Mouse (Mus musculus) MEL (cell line): ENCODE measurements around the gene Zfp609. TPM values are rescaled to one million over a fixed set of nuclear protein-coding genes. Genes with fewer than 3 reads are reported as not detected.
A peak's percentile ranks its signal among the peaks of the same experiment; 100 is the strongest.

Source experiments
- DNase-seq: peaks from one replicate; pipeline ENCODE4 v3.0.0; 2011; ENCODE audit warnings: low read depth, low spot score
- H3K27ac ChIP-seq: 2 replicates; pipeline ENCODE4 v1.5.1; 2012; ENCODE audit warnings: low read depth, mild to moderate bottlenecking, control low read depth, low read length, moderate library complexity; ENCODE audit not compliant: control insufficient read depth
- H3K27me3 ChIP-seq, 2 experiments: fragments of 150-350 bp in 1 of 2; sonication (generic) in 1 of 2; 2 replicates each; pipeline ENCODE4 v1.6.1; 2012; ENCODE audit warnings: low read length in 2 of 2, mild to moderate bottlenecking in 2 of 2, improper control_type of control experiment in 1 of 2, moderate library complexity in 1 of 2; ENCODE audit not compliant: insufficient read depth in 2 of 2, control insufficient read depth in 1 of 2
- H3K36me3 ChIP-seq, 2 experiments: 2 replicates each; pipeline ENCODE4 v1.6.1; 2012 to 2014; ENCODE audit warnings: low read length in 2 of 2, improper control_type of control experiment in 1 of 2, inconsistent platforms in 1 of 2, mild to moderate bottlenecking in 1 of 2; ENCODE audit not compliant: insufficient read depth in 2 of 2, control insufficient read depth in 1 of 2
- H3K4me1 ChIP-seq, 2 experiments: fragments of 150-350 bp in 1 of 2; sonication (generic) in 1 of 2; 2 replicates each; pipeline ENCODE4 v1.6.1; 2012; ENCODE audit warnings: low read length in 2 of 2, improper control_type of control experiment in 1 of 2, mild to moderate bottlenecking in 1 of 2; ENCODE audit not compliant: insufficient read depth in 2 of 2, control insufficient read depth in 1 of 2
- H3K4me3 ChIP-seq, 2 experiments: fragments of 150-350 bp in 1 of 2; sonication (generic) in 1 of 2; 2 replicates each; pipeline ENCODE4 v1.5.1; 2012; ENCODE audit warnings: low read depth in 2 of 2, low read length in 2 of 2, mild to moderate bottlenecking in 2 of 2, moderate library complexity in 2 of 2, control low read depth in 1 of 2, improper control_type of control experiment in 1 of 2; ENCODE audit not compliant: control insufficient read depth in 1 of 2, insufficient read depth in 1 of 2
- H3K79me2 ChIP-seq: 2 replicates; pipeline ENCODE4 v1.6.1; 2012; ENCODE audit warnings: mild to moderate bottlenecking, low read length, moderate library complexity; ENCODE audit not compliant: control insufficient read depth, poor library complexity, insufficient read depth
- H3K9ac ChIP-seq: 2 replicates; pipeline ENCODE4 v1.6.1; 2012; ENCODE audit warnings: low read depth, mild to moderate bottlenecking, control low read depth, low read length, moderate library complexity; ENCODE audit not compliant: control insufficient read depth, poor library complexity, severe bottlenecking
- H3K9me3 ChIP-seq: fragments of 150-350 bp; sonication (generic); replicated peaks from 2 replicates; pipeline ENCODE4 v1.6.1; 2012; ENCODE audit warnings: mild to moderate bottlenecking, low read length, improper control_type of control experiment, moderate library complexity; ENCODE audit not compliant: insufficient read depth
- BHLHE40 ChIP-seq: IDR thresholded peaks from 2 replicates; pipeline ENCODE4 v1.6.1; 2012; ENCODE audit warnings: low read depth, mild to moderate bottlenecking, inconsistent platforms, low read length, improper control_type of control experiment, borderline replicate concordance
- EP300 ChIP-seq, 2 experiments: IDR thresholded peaks; 2 replicates each; pipeline ENCODE4 v1.6.1; 2011; ENCODE audit warnings: improper control_type of control experiment in 2 of 2, low read length in 2 of 2, low read depth in 1 of 2, mild to moderate bottlenecking in 1 of 2
- ETS1 ChIP-seq: IDR thresholded peaks from 2 replicates; pipeline ENCODE4 v1.6.1; 2012; ENCODE audit warnings: low read depth, mild to moderate bottlenecking, inconsistent platforms, low read length, improper control_type of control experiment, moderate library complexity
- GATA1 ChIP-seq: IDR thresholded peaks from 2 replicates; pipeline ENCODE4 v1.6.1; 2011; ENCODE audit warnings: low read depth, low read length, improper control_type of control experiment
- JUND ChIP-seq: IDR thresholded peaks from 2 replicates; pipeline ENCODE4 v1.6.1; 2011; ENCODE audit warnings: low read depth, mild to moderate bottlenecking, improper control_type of control experiment, low read length
- MAFK ChIP-seq: IDR thresholded peaks from 2 replicates; pipeline ENCODE4 v1.6.1; 2011; ENCODE audit warnings: low read depth, mild to moderate bottlenecking, low read length, improper control_type of control experiment, borderline replicate concordance
- MAX ChIP-seq: IDR thresholded peaks from 2 replicates; pipeline ENCODE4 v1.6.1; 2011; ENCODE audit warnings: low read length, improper control_type of control experiment
- MXI1 ChIP-seq: IDR thresholded peaks from 2 replicates; pipeline ENCODE4 v1.6.1; 2011; ENCODE audit warnings: mild to moderate bottlenecking, low read depth, low read length, improper control_type of control experiment
- MYB ChIP-seq: IDR thresholded peaks from 2 replicates; pipeline ENCODE4 v1.6.1; 2011; ENCODE audit warnings: mild to moderate bottlenecking, low read depth, low read length, improper control_type of control experiment
- POLR2A ChIP-seq, 2 experiments: IDR thresholded peaks; 2 replicates each; pipeline ENCODE4 v1.6.1; 2011 to 2012; ENCODE audit warnings: low read length in 2 of 2, mild to moderate bottlenecking in 2 of 2, control low read depth in 1 of 2, improper control_type of control experiment in 1 of 2, low read depth in 1 of 2, moderate library complexity in 1 of 2; ENCODE audit not compliant: control insufficient read depth in 1 of 2, insufficient read depth in 1 of 2, poor library complexity in 1 of 2
- POLR2AphosphoS2 ChIP-seq: IDR thresholded peaks from 2 replicates; pipeline ENCODE4 v1.6.1; 2011; ENCODE audit warnings: low read length, improper control_type of control experiment
- RAD21 ChIP-seq: IDR thresholded peaks from 2 replicates; pipeline ENCODE4 v1.6.1; 2011; ENCODE audit warnings: mild to moderate bottlenecking, low read depth, low read length, improper control_type of control experiment
- SIN3A ChIP-seq: IDR thresholded peaks from 2 replicates; pipeline ENCODE4 v1.6.1; 2012; ENCODE audit warnings: low read length, improper control_type of control experiment, inconsistent platforms
- UBTF ChIP-seq: IDR thresholded peaks from 2 replicates; pipeline ENCODE4 v1.6.1; 2012; ENCODE audit warnings: low read depth, mild to moderate bottlenecking, inconsistent platforms, low read length, improper control_type of control experiment, moderate library complexity, borderline replicate concordance; ENCODE audit not compliant: insufficient read depth
- USF1 ChIP-seq: IDR thresholded peaks from 2 replicates; pipeline ENCODE4 v1.6.1; 2014; ENCODE audit warnings: low read depth, mild to moderate bottlenecking, inconsistent platforms, low read length, improper control_type of control experiment, moderate library complexity
- USF2 ChIP-seq, 2 experiments: IDR thresholded peaks; 2 replicates each; pipeline ENCODE4 v1.6.1; 2011 to 2012; ENCODE audit warnings: improper control_type of control experiment in 2 of 2, low read length in 2 of 2, borderline replicate concordance in 1 of 2, inconsistent platforms in 1 of 2, low read depth in 1 of 2, mild to moderate bottlenecking in 1 of 2; ENCODE audit not compliant: insufficient read depth in 1 of 2
- ZC3H11A ChIP-seq: IDR thresholded peaks from 2 replicates; pipeline ENCODE4 v1.6.1; 2012; ENCODE audit warnings: low read depth, mild to moderate bottlenecking, inconsistent platforms, low read length, improper control_type of control experiment
- ZNF384 ChIP-seq: IDR thresholded peaks from 2 replicates; pipeline ENCODE4 v1.6.1; 2012; ENCODE audit warnings: low read depth, mild to moderate bottlenecking, inconsistent platforms, low read length, improper control_type of control experiment
- polyA plus RNA-seq, 2 experiments: library from polyadenylated mRNA; stranded (reverse) in 1 of 2; unstranded in 1 of 2; fragments of >175 nt in 1 of 2; fragments of >200 nt in 1 of 2; gene quantifications; 2 replicates each; pipeline versions ENCODE4 v1.2.1 to v1.2.4; 2012; ENCODE audit warnings: low replicate concordance in 2 of 2, low read depth in 1 of 2; ENCODE audit not compliant: insufficient read length in 2 of 2, insufficient read depth in 1 of 2, missing spikeins in 1 of 2
- total RNA-seq: library from RNA; depleted of rRNA; stranded (reverse); fragments of 300-350 nt; gene quantifications from 2 replicates; pipeline ENCODE4 v1.2.3, GENCODE M21; 2012

Gene Zfp609
- total and polyA plus RNA-seq, 3 experiments: 2.9 to 26.5 TPM; not detected in 1

GRCm38 (mm10) chr9:65844421-65845165 is 17.2 kb upstream of the Zfp609 start:
- Histone ChIP-seq H3K9me3 (no peaks in the 10 kb centered on the region), H3K27ac (no peak overlapping the region), H3K4me3 (no peak overlapping the region), H3K27me3 (no peaks in the 10 kb centered on the region), H3K36me3 (peaks cover 0 to 32% of the 10 kb centered on the region in 2 experiments; a peak in 2 of 4 replicates), H3K9ac (no peak overlapping the region), H3K4me1 (peaks cover 14 to 25% of the 10 kb centered on the region in 2 experiments), H3K79me2 (no peaks in the 10 kb centered on the region)
- TF ChIP-seq ETS1: peak; percentile 26; the same call in 1 of the 2 replicates
- no peak for TF ChIP-seq SIN3A
- TF ChIP-seq EP300 (IDR thresholded peaks at IDR 0.05; ENCODE audit: low read depth in 1 of 2, low read length in 2 of 2): peak in 1 of 2 experiments; percentile 30; a peak in 1 of 4 replicates
- 0 out of 2 replicates have a peak, but pooled peaks have one; percentile 24 for TF ChIP-seq ZNF384
- DNase-seq: peak; percentile 83

GRCm38 (mm10) chr9:65839841-65840240 is 12.5 kb upstream of the Zfp609 start:
- DNase-seq: no peak
- Histone ChIP-seq H3K79me2 (no peaks in the 10 kb centered on the region), H3K4me3 (no peak overlapping the region), H3K9ac (no peak overlapping the region), H3K27ac (no peak overlapping the region), H3K27me3 (no peaks in the 10 kb centered on the region), H3K9me3 (no peaks in the 10 kb centered on the region), H3K4me1 (peaks cover 5 to 6% of the 10 kb centered on the region in 2 experiments; a peak in 3 of 4 replicates), H3K36me3 (peaks cover 0 to 5% of the 10 kb centered on the region in 2 experiments; a peak in 2 of 4 replicates)
- no peak for TF ChIP-seq MAFK
- TF ChIP-seq UBTF: no peak
- TF ChIP-seq BHLHE40: peak; percentile 17; the same call in 1 of the 2 replicates
- TF ChIP-seq POLR2AphosphoS2: no peak

GRCm38 (mm10) chr9:65836916-65837315 is 9.6 kb upstream of the Zfp609 start:
- DNase-seq: no peak
- H3K36me3 ChIP-seq: peaks cover 0 to 7% of the 10 kb centered on the region in 2 experiments; a peak in 3 of 4 replicates
- no peak overlapping the region for H3K9ac ChIP-seq
- H3K79me2 ChIP-seq: no peaks in the 10 kb centered on the region
- H3K27ac ChIP-seq: no peak overlapping the region
- peaks cover 2 to 4% of the 10 kb centered on the region in 2 experiments; a peak in 2 of 4 replicates for H3K4me1 ChIP-seq
- no peak overlapping the region for H3K4me3 ChIP-seq
- no peaks in the 10 kb centered on the region for H3K9me3 ChIP-seq
- TF ChIP-seq SIN3A (no peak), GATA1 (0 out of 2 replicates have a peak, but pooled peaks have one; percentile 8), POLR2A (IDR thresholded peaks at IDR 0.05; ENCODE audit: control insufficient read depth in 1 of 2, insufficient read depth in 1 of 2, low read depth in 1 of 2, low read length in 2 of 2, poor library complexity in 1 of 2) (no peak), USF1 (peak; percentile 46; the same call in 1 of the 2 replicates), RAD21 (no peak), JUND (no peak), MYB (no peak), USF2 (IDR thresholded peaks at IDR 0.05; ENCODE audit: borderline replicate concordance in 1 of 2, insufficient read depth in 1 of 2, low read depth in 1 of 2, low read length in 2 of 2) (no peak), MXI1 (no peak), MAX (no peak), ZC3H11A (no peak)
- no peaks in the 10 kb centered on the region for H3K27me3 ChIP-seq
